In the genomic region with DNA sequence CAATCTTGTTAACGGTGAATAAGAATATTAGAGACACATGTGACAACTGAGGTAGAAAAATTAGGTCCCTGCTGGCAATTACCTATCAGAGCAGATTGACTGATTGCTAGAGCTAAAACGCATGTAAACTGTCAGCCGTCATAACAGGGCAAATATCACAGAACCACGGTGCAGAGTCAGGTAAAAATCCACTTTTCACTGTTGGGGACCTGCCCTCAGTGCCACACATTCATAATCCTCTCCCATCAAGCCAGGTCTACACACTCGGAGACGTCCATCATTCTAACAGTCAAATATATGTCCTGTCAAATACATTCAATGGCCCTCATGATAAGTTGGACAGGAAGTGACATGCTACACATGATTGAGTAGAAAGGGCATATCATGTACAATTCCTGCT, we compare ENCODE assay signal across 24 mouse cellular contexts.
DNase-seq lines count a peak whose midpoint lies in the region; ATAC-seq and TF ChIP-seq lines count a peak whose summit lies in the region.
"Had no signal": no experiment of that assay in that cellular context is flagged by ENCODE, and none has a peak within 500 bp of the region (broad histone marks: within the 10 kb centered on the region; RNA-seq: fewer than 3 reads in every experiment).

No protein-coding gene starts in this region.

- peak; percentile 25 for DNase-seq in midbrain, postnatal 0 days (ENCODE audit: low spot score)
- no peak for DNase-seq in midbrain, embryonic 11.5 days (ENCODE audit: low spot score, missing footprints)
- DNase-seq in lung, adult 18-20 months = no peak
- no peak for DNase-seq in lung, postnatal 36 days
- DNase-seq: adrenal gland, adult 8-10 months; adrenal gland, postnatal 25 days; cerebellum, adult 18-20 months; cerebellum, adult 9-10 months; cerebellum, postnatal 14 days; gastrocnemius, postnatal 25 days; heart, adult 18-20 months; heart, postnatal 10 days; heart, postnatal 36 days had no signal

- H3K4me2 ChIP-seq in forebrain, embryonic 12.5 days = no peak overlapping the region
- H3K4me2 ChIP-seq in forebrain, embryonic 15.5 days (replicated peaks) = no peak overlapping the region
- no peak overlapping the region for H3K4me2 ChIP-seq in hindbrain, embryonic 16.5 days (ENCODE audit: low read length)
- H3K4me2 ChIP-seq in hindbrain, embryonic 13.5 days = no peak overlapping the region
- no peak overlapping the region for H3K4me2 ChIP-seq in midbrain, postnatal 0 days (ENCODE audit: low read depth, low read length, poor library complexity, severe bottlenecking)
- no peak overlapping the region for H3K4me2 ChIP-seq in midbrain, embryonic 11.5 days
- H3K4me2 ChIP-seq: heart, embryonic 12.5 days; heart, embryonic 15.5 days; hindbrain, embryonic 15.5 days had no signal

- no peaks in the 10 kb centered on the region for H3K9me3 ChIP-seq in forebrain, embryonic 12.5 days
- H3K9me3 ChIP-seq in forebrain, embryonic 15.5 days = no peaks in the 10 kb centered on the region
- no peaks in the 10 kb centered on the region for H3K9me3 ChIP-seq in hindbrain, embryonic 16.5 days (ENCODE audit: control insufficient read depth, low read length)
- H3K9me3 ChIP-seq in hindbrain, embryonic 13.5 days = no peaks in the 10 kb centered on the region
- H3K9me3 ChIP-seq in midbrain, postnatal 0 days (ENCODE audit: low read length) = no peaks in the 10 kb centered on the region
- no peaks in the 10 kb centered on the region for H3K9me3 ChIP-seq in midbrain, embryonic 11.5 days (ENCODE audit: control insufficient read depth, low read length)
- H3K9me3 ChIP-seq: forebrain, embryonic 10.5 days; heart, embryonic 12.5 days; heart, embryonic 15.5 days; hindbrain, embryonic 15.5 days had no signal

- no peak for TF ChIP-seq CTCF in midbrain, postnatal 0 days (IDR thresholded peaks at IDR 0.05)

- H3K27ac ChIP-seq in forebrain, embryonic 12.5 days = no peak overlapping the region
- no peak overlapping the region for H3K27ac ChIP-seq in forebrain, embryonic 15.5 days (replicated peaks)
- no peak overlapping the region for H3K27ac ChIP-seq in hindbrain, embryonic 16.5 days (ENCODE audit: low read depth, low read length)
- no peak overlapping the region for H3K27ac ChIP-seq in hindbrain, embryonic 13.5 days
- H3K27ac ChIP-seq in midbrain, postnatal 0 days (ENCODE audit: low read depth, low read length) = no peak overlapping the region
- no peak overlapping the region for H3K27ac ChIP-seq in midbrain, embryonic 11.5 days (ENCODE audit: low read depth, low read length)
- H3K27ac ChIP-seq: forebrain, embryonic 10.5 days; heart, embryonic 15.5 days; hindbrain, embryonic 15.5 days had no signal

- WGBS in forebrain, embryonic 12.5 days = 86% methylated on average over 6 of the region's 6 CpGs
- 72% methylated on average over 6 of the region's 6 CpGs for whole genome bisulfite sequencing in forebrain, embryonic 15.5 days
- WGBS in hindbrain, embryonic 16.5 days = 71% methylated on average over 6 of the region's 6 CpGs
- WGBS in hindbrain, embryonic 13.5 days = 72% methylated on average over 6 of the region's 6 CpGs
- 77% methylated on average over 6 of the region's 6 CpGs for WGBS in midbrain, postnatal 0 days
- 85% methylated on average over 6 of the region's 6 CpGs for WGBS in midbrain, embryonic 11.5 days

- H3K36me3 ChIP-seq in forebrain, embryonic 12.5 days (replicated peaks) = no peaks in the 10 kb centered on the region
- no peaks in the 10 kb centered on the region for H3K36me3 ChIP-seq in forebrain, embryonic 15.5 days
- no peaks in the 10 kb centered on the region for H3K36me3 ChIP-seq in hindbrain, embryonic 16.5 days (ENCODE audit: control insufficient read depth, insufficient read depth, low read length)
- no peaks in the 10 kb centered on the region for H3K36me3 ChIP-seq in hindbrain, embryonic 13.5 days
- no peaks in the 10 kb centered on the region for H3K36me3 ChIP-seq in midbrain, postnatal 0 days (ENCODE audit: insufficient read depth, low read length)
- no peaks in the 10 kb centered on the region for H3K36me3 ChIP-seq in midbrain, embryonic 11.5 days (ENCODE audit: control insufficient read depth, insufficient read depth, low read length)
- H3K36me3 ChIP-seq: forebrain, embryonic 10.5 days; heart, embryonic 12.5 days; heart, embryonic 15.5 days; hindbrain, embryonic 15.5 days had no signal

- H3K4me3 ChIP-seq in forebrain, embryonic 12.5 days (replicated peaks) = no peak overlapping the region
- H3K4me3 ChIP-seq in forebrain, embryonic 15.5 days = no peak overlapping the region
- H3K4me3 ChIP-seq in hindbrain, embryonic 16.5 days (ENCODE audit: low read length) = no peak overlapping the region
- H3K4me3 ChIP-seq in hindbrain, embryonic 13.5 days = no peak overlapping the region
- no peak overlapping the region for H3K4me3 ChIP-seq in midbrain, postnatal 0 days (ENCODE audit: low read depth, low read length)
- H3K4me3 ChIP-seq in midbrain, embryonic 11.5 days (ENCODE audit: low read depth, low read length) = no peak overlapping the region
- H3K4me3 ChIP-seq: forebrain, embryonic 10.5 days; heart, embryonic 12.5 days; heart, embryonic 15.5 days; hindbrain, embryonic 15.5 days had no signal

- no peak overlapping the region for H3K9ac ChIP-seq in forebrain, embryonic 12.5 days
- no peak overlapping the region for H3K9ac ChIP-seq in forebrain, embryonic 15.5 days (replicated peaks)
- no peak overlapping the region for H3K9ac ChIP-seq in hindbrain, embryonic 16.5 days (ENCODE audit: low read depth, low read length)
- no peak overlapping the region for H3K9ac ChIP-seq in hindbrain, embryonic 13.5 days
- H3K9ac ChIP-seq in midbrain, postnatal 0 days (replicated peaks; ENCODE audit: low read length, poor library complexity, severe bottlenecking) = no peak overlapping the region
- H3K9ac ChIP-seq in midbrain, embryonic 11.5 days (ENCODE audit: low read length) = no peak overlapping the region
- H3K9ac ChIP-seq: heart, embryonic 12.5 days; heart, embryonic 15.5 days; hindbrain, embryonic 15.5 days had no signal

- no peaks in the 10 kb centered on the region for H3K27me3 ChIP-seq in forebrain, embryonic 12.5 days
- H3K27me3 ChIP-seq in forebrain, embryonic 15.5 days = no peaks in the 10 kb centered on the region
- no peaks in the 10 kb centered on the region for H3K27me3 ChIP-seq in hindbrain, embryonic 16.5 days (replicated peaks; ENCODE audit: control insufficient read depth, insufficient read depth, low read length)
- no peaks in the 10 kb centered on the region for H3K27me3 ChIP-seq in hindbrain, embryonic 13.5 days
- H3K27me3 ChIP-seq in midbrain, postnatal 0 days (ENCODE audit: insufficient read depth, low read length) = no peaks in the 10 kb centered on the region
- no peaks in the 10 kb centered on the region for H3K27me3 ChIP-seq in midbrain, embryonic 11.5 days (ENCODE audit: control insufficient read depth, insufficient read depth, low read length)
- H3K27me3 ChIP-seq: heart, embryonic 12.5 days; heart, embryonic 15.5 days; hindbrain, embryonic 15.5 days had no signal

- H3K4me1 ChIP-seq in forebrain, embryonic 12.5 days = no peaks in the 10 kb centered on the region
- H3K4me1 ChIP-seq in forebrain, embryonic 15.5 days = no peaks in the 10 kb centered on the region
- no peaks in the 10 kb centered on the region for H3K4me1 ChIP-seq in hindbrain, embryonic 16.5 days (ENCODE audit: control insufficient read depth, insufficient read depth, low read depth, low read length)
- H3K4me1 ChIP-seq in hindbrain, embryonic 13.5 days (replicated peaks) = no peaks in the 10 kb centered on the region
- H3K4me1 ChIP-seq in midbrain, postnatal 0 days (ENCODE audit: insufficient read depth, low read length) = no peaks in the 10 kb centered on the region
- H3K4me1 ChIP-seq in midbrain, embryonic 11.5 days (ENCODE audit: control insufficient read depth, insufficient read depth, low read length) = no peaks in the 10 kb centered on the region
- H3K4me1 ChIP-seq: forebrain, embryonic 10.5 days; heart, embryonic 12.5 days; heart, embryonic 15.5 days; hindbrain, embryonic 15.5 days had no signal

- ATAC-seq in forebrain, embryonic 12.5 days (ENCODE audit: low FRiP score) = peak; percentile 23; the same call in 1 of the 2 replicates
- no peak for ATAC-seq in forebrain, embryonic 15.5 days (replicated peaks)
- ATAC-seq in hindbrain, embryonic 16.5 days = peak; percentile 63; the same call in 1 of the 2 replicates
- ATAC-seq in hindbrain, embryonic 13.5 days (ENCODE audit: low FRiP score) = no peak
- ATAC-seq in midbrain, postnatal 0 days (ENCODE audit: low FRiP score) = no peak
- no peak for ATAC-seq in midbrain, embryonic 11.5 days (ENCODE audit: low FRiP score)
- ATAC-seq: activated CD4-positive, CD25-positive, alpha-beta regulatory T cell, adult 4 months; forebrain, embryonic 14.5 days; inflammation-experienced regulatory T-cells, adult 6 months had no signal

Comparison
In these comparisons a context has a peak if more than half of its experiments do, and no peak if none do; other contexts are left out.
1. ATAC-seq: peak in forebrain, embryonic 12.5 days (single experiment) and hindbrain, embryonic 16.5 days (single experiment); none in forebrain, embryonic 15.5 days (single experiment), hindbrain, embryonic 13.5 days (single experiment), midbrain, postnatal 0 days (single experiment) and midbrain, embryonic 11.5 days (single experiment).